Mouse (Mus musculus) hindbrain, embryonic 14.5 days (tissue): Measurements from ENCODE around the gene Efr3b. TPM values are rescaled to one million over a fixed set of nuclear protein-coding genes. Genes with fewer than 3 reads are reported as not detected.
A peak's percentile ranks its signal among the peaks of the same experiment; 100 is the strongest.
"Not testable (repeated sequence)": the region's sequence is repeated elsewhere in the genome, so short reads cannot be mapped to it uniquely, and the experiment has no call there.

Experiments
- ATAC-seq: fragments of 200-750 bp; cut with Nextera tagmentation; 2 replicates; pipeline ENCODE4 v1.8.0; 2017; ENCODE audit warnings: moderate number of reproducible peaks, mild to moderate bottlenecking, moderate TSS enrichment, moderate library complexity; ENCODE audit not compliant: low FRiP score
- DNase-seq: peaks from one replicate; pipeline ENCODE4 v3.0.0-alpha.2; 2015; ENCODE audit warnings: low spot score
- H3K27ac ChIP-seq: fragments of 300-500 bp; sonication (generic); 2 replicates; pipeline ENCODE4 v1.5.1; 2014; ENCODE audit warnings: mild to moderate bottlenecking, moderate library complexity
- H3K27me3 ChIP-seq: fragments of 300-500 bp; sonication (generic); 2 replicates; pipeline ENCODE4 v1.6.1; 2014; ENCODE audit warnings: mild to moderate bottlenecking, low read length, mixed read lengths; ENCODE audit not compliant: control insufficient read depth, insufficient read depth
- H3K36me3 ChIP-seq: fragments of 300-500 bp; sonication (generic); replicated peaks from 2 replicates; pipeline ENCODE4 v1.6.1; 2014; ENCODE audit not compliant: control insufficient read depth, insufficient read depth
- H3K4me1 ChIP-seq: fragments of 300-500 bp; sonication (generic); replicated peaks from 2 replicates; pipeline ENCODE4 v1.6.1; 2014; ENCODE audit warnings: antibody characterized with exemption, low read length, mixed read lengths; ENCODE audit not compliant: control insufficient read depth, insufficient read depth
- H3K4me2 ChIP-seq: fragments of 300-500 bp; sonication (generic); replicated peaks from 2 replicates; pipeline ENCODE4 v1.6.1; 2014; ENCODE audit warnings: mild to moderate bottlenecking, moderate library complexity
- H3K4me3 ChIP-seq: fragments of 300-500 bp; sonication (generic); replicated peaks from 2 replicates; pipeline ENCODE4 v1.5.1; 2014; ENCODE audit warnings: mild to moderate bottlenecking, low read length
- H3K9ac ChIP-seq: fragments of 300-500 bp; sonication (generic); 2 replicates; pipeline ENCODE4 v1.6.1; 2014
- H3K9me3 ChIP-seq: fragments of 300-500 bp; sonication (generic); 2 replicates; pipeline ENCODE4 v1.6.1; 2016; ENCODE audit warnings: low read length; ENCODE audit not compliant: control insufficient read depth
- WGBS: fragments of 180-500 bp; shearing (Covaris S2); extraction: QIAGEN DNeasy Blood & Tissue Kit; methylation state at CpG from one replicate; pipeline ENCODE4 v1.1.7; 2014; 5-methylcytosine and 5-hydroxymethylcytosine counted together
- polyA plus RNA-seq: library from polyadenylated mRNA; unstranded; fragments of >200 nt; fragmentation: Nextera tagmentation; extraction: Ambion mirVana; gene quantifications from 2 replicates; pipeline ENCODE4 v1.2.1, GENCODE M21; 2014

Efr3b gene
- polyA plus RNA-seq, 1 experiment from 2014 or later: 35.9 TPM

DNA sequence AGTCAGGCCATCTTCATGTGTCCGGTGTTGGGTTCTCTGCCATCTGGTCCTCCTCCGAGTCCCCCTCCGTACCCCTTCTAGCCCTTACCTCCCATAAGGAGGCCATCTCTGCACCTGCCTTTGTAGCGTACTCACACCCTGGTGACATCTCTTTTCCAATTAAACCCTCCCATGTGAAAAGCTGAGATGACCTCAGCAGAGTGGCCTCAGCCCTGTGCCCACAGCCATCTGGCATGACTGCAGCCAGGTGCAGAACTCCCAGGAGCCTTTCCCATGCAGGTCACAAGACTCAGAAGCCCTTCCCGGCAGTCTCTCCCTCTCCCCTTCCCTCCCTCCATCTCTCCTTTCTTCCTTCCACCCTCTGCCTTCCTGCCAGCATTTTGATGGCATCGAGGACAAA is 91.2 kb downstream of the Efr3b start:
- no peak overlapping the region for H3K27ac ChIP-seq
- H3K9me3 ChIP-seq: no peaks in the 10 kb centered on the region
- no peak overlapping the region for H3K4me3 ChIP-seq
- WGBS: 62% methylated on average over 6 of the region's 6 CpGs
- no peak for DNase-seq
- H3K27me3 ChIP-seq: no peaks in the 10 kb centered on the region
- no peak overlapping the region for H3K9ac ChIP-seq
- peaks cover 5% of the 10 kb centered on the region; the same call in 1 of the 2 replicates for H3K4me1 ChIP-seq
- no peaks in the 10 kb centered on the region for H3K36me3 ChIP-seq
- no peak for ATAC-seq
- H3K4me2 ChIP-seq: no peak overlapping the region

DNA sequence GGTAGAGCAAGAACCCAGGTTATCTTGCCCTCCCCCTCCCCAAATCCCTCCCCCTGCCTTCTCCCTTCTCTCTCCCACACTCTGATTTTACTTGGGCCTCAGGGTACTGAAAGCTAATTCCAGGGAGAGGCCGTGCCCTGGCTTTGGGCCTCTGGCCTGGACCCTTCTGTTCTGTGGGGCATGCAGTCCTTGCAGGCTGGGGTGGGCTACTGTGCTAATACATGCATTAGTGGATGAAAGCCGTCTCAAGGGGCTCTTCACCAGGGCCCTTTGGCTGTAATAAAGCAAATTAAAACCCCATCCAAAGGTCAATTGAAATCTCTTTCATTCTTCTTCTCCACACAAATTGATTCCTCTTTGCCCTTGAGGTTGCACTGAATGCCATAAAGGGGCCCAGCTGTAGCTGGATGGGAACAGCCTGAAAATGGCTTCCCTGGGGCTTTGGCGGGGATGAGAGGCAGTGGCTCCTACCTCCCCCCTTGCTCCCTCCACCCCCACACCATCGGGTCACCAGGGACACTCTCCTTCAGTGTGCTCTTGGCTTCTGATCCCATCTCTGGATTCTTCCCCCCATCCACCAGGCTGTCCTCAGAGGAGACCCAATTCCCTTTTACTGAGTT is 94.2 kb downstream of the Efr3b start:
- Histone ChIP-seq H3K9ac (no peak overlapping the region), H3K36me3 (no peaks in the 10 kb centered on the region)
- no peak for DNase-seq

DNA sequence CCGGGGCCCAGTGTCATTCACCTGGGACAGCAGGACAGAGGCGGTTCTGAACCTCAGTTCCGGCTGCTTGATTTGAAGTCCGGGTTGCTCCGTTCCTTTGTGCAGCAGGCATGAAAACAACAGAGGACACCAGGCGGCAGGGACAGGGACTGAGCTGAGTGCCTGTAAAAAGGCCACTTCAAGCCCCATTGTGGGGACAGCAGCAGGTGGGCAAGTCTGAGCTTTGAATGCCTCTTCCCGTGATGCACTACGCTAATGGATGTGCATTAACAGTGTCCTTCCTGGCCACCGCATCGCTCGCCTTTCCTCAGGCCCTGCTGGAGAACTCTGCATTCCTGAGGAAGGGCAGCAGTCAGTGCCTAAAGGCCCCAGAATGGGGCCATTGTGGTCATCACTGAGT is 96.7 kb downstream of the Efr3b start:
- peaks cover 3% of the 10 kb centered on the region; the same call in 1 of the 2 replicates for H3K4me1 ChIP-seq
- H3K27ac ChIP-seq: no peak overlapping the region
- no peak overlapping the region for H3K4me3 ChIP-seq
- H3K9me3 ChIP-seq: no peaks in the 10 kb centered on the region
- no peak for ATAC-seq
- 9% methylated on average over 11 of the region's 11 CpGs for WGBS
- no peak overlapping the region for H3K9ac ChIP-seq
- H3K36me3 ChIP-seq: no peaks in the 10 kb centered on the region
- no peak overlapping the region for H3K4me2 ChIP-seq
- no peak for DNase-seq
- no peaks in the 10 kb centered on the region for H3K27me3 ChIP-seq

More for the DNA sequence above, 94.2 kb downstream of the Efr3b start:
- Histone ChIP-seq H3K27me3 (no peaks in the 10 kb centered on the region), H3K4me3 (no peak overlapping the region), H3K4me2 (no peak overlapping the region), H3K4me1 (peaks cover 5% of the 10 kb centered on the region; the same call in 1 of the 2 replicates), H3K9me3 (no peaks in the 10 kb centered on the region), H3K27ac (no peak overlapping the region)
- WGBS: 24% methylated on average over 4 of the region's 4 CpGs
- no peak for ATAC-seq

DNA sequence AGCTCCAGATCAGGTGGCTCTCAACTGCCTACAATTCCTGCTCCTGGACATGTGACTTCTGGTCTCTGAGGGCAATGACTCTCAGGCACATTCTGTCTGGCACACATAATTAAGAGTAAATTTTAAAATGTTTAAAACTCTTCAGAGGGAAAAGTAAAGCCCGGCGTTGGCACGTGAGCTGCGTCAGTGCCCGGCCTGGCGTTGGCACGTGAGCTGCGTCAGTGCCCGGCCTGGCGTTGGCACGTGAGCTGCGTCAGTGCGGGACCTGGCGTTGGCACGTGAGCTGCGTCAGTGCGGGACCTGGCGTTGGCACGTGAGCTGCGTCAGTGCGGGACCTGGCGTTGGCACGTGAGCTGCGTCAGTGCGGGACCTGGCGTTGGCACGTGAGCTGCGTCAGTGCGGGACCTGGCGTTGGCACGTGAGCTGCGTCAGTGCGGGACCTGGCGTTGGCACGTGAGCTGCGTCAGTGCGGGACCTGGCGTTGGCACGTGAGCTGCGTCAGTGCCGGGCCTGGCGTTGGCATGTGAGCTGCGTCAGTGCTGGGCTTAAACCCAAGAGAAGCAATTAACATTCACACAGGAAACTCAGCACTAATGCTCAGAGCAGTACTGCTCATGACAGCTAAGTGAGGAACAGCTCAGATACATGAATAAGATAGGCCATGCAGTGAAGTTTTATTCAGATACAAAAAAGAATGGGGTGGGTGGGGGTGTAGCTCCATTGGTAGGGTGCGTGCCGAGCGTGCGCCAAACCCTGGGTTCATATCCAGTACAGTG is 108.4 kb downstream of the Efr3b start:
- H3K27me3 ChIP-seq, H3K4me3 ChIP-seq, H3K9me3 ChIP-seq, H3K27ac ChIP-seq, DNase-seq, H3K4me1 ChIP-seq, ATAC-seq, H3K4me2 ChIP-seq, H3K36me3 ChIP-seq, H3K9ac ChIP-seq: not testable (repeated sequence)
- WGBS: 92% methylated on average over 32 of the region's 47 CpGs

DNA sequence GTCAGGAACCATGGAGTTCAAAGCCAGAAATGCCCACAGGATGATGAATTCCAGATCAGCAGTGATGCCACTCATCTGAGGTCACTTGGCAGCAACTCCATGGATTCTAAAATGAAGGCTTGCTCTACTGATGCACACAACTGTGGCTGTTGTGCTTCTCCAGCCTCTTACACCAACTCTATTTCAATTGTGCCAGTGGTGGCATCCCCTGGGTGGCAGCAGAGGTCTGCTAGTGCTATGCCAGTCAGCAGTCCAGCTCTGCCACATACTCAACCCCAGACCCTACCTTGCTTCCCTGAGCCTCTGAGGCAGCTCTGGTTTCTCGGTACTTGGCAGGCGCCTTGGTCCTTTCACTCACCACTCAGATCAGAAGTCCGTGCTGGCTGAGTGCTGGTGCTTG is 109.9 kb downstream of the Efr3b start:
- Histone ChIP-seq H3K4me3 (no peak overlapping the region), H3K4me2 (no peak overlapping the region), H3K9me3 (no peaks in the 10 kb centered on the region), H3K36me3 (no peaks in the 10 kb centered on the region), H3K27ac (no peak overlapping the region), H3K9ac (no peak overlapping the region), H3K4me1 (no peaks in the 10 kb centered on the region), H3K27me3 (no peaks in the 10 kb centered on the region)
- 77% methylated on average over 3 of the region's 3 CpGs for WGBS
- ATAC-seq (no peak), DNase-seq (no peak)

DNA sequence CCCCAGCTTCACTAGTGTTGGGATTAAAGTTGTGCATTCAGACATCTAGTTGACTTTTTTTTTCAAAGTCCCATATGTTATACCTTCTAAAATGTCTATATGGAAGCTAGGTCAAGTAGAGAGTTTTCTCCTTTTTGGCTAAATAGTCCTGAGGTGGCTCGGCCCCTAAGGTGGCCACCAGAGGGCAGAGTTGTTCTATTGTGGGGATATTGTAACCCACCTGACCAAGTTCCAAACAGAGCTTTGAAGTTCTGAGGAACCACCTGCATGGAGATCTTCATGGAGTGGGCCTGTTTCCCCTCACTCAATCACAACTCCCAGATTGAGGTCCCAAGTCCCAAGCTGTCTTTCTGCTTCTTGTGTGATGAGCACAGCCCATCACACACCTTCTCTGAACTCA is 112.6 kb downstream of the Efr3b start:
- ATAC-seq (no peak), DNase-seq (peak; percentile 86)
- H3K4me3 ChIP-seq: no peak overlapping the region
- peaks cover 6% of the 10 kb centered on the region; the same call in 1 of the 2 replicates for H3K4me1 ChIP-seq
- WGBS: 3% methylated on average over 1 of the region's 1 CpGs
- no peaks in the 10 kb centered on the region for H3K9me3 ChIP-seq
- no peak overlapping the region for H3K4me2 ChIP-seq
- no peak overlapping the region for H3K9ac ChIP-seq
- H3K36me3 ChIP-seq: no peaks in the 10 kb centered on the region
- no peaks in the 10 kb centered on the region for H3K27me3 ChIP-seq
- no peak overlapping the region for H3K27ac ChIP-seq

DNA sequence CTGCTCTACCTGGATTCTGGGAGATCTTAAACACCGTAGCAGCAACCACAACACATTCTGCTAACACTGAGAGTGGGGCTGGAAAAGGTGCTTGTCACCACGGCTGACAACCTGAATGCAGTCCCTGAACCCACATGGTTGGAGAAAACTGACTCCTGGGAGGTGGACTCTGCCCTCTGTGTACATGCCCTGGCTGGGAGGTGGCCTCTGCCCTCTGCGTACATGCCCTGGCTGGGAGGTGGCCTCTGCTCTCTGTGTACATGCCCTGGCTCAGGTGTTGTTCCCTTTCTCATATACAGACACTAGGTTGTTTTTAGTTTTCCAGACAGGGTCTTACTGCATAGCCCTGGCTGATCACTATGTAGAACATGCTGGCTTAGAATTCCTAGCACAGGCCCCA is 119.3 kb downstream of the Efr3b start:
- 88% methylated on average over 3 of the region's 3 CpGs for WGBS
- Histone ChIP-seq H3K4me2 (no peak overlapping the region), H3K4me1 (peaks cover 7% of the 10 kb centered on the region; the same call in 1 of the 2 replicates), H3K4me3 (no peak overlapping the region), H3K9me3 (no peaks in the 10 kb centered on the region), H3K36me3 (peaks cover 5% of the 10 kb centered on the region; the same call in 1 of the 2 replicates), H3K9ac (no peak overlapping the region), H3K27ac (no peak overlapping the region), H3K27me3 (no peaks in the 10 kb centered on the region)
- ATAC-seq: no peak
- no peak for DNase-seq

DNA sequence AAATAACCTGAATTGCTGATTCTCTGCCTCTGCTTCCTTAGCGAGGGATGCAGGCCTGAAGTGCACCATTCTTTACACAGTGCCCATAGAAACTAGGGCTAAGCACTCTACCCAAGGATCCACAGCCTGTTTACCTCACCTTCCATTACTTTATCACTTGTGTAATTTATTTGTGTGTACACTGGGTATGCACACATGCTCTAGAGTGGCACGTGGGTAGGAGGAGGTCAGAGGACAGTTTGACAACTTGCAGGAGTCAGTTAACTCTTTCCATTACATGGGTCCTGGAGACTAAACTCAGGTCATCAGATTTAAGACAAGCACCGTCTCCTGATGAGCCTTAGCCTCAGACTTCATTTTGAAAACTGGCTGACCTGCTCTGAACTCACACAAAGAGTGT is 120.1 kb downstream of the Efr3b start:
- DNase-seq (no peak), ATAC-seq (no peak)
- Histone ChIP-seq H3K27ac (no peak overlapping the region), H3K4me2 (no peak overlapping the region), H3K9ac (no peak overlapping the region), H3K36me3 (peaks cover 6% of the 10 kb centered on the region; the same call in 1 of the 2 replicates), H3K9me3 (no peaks in the 10 kb centered on the region), H3K27me3 (no peaks in the 10 kb centered on the region), H3K4me3 (no peak overlapping the region), H3K4me1 (peaks cover 7% of the 10 kb centered on the region; the same call in 1 of the 2 replicates)
- 70% methylated on average over 3 of the region's 3 CpGs for WGBS

DNA sequence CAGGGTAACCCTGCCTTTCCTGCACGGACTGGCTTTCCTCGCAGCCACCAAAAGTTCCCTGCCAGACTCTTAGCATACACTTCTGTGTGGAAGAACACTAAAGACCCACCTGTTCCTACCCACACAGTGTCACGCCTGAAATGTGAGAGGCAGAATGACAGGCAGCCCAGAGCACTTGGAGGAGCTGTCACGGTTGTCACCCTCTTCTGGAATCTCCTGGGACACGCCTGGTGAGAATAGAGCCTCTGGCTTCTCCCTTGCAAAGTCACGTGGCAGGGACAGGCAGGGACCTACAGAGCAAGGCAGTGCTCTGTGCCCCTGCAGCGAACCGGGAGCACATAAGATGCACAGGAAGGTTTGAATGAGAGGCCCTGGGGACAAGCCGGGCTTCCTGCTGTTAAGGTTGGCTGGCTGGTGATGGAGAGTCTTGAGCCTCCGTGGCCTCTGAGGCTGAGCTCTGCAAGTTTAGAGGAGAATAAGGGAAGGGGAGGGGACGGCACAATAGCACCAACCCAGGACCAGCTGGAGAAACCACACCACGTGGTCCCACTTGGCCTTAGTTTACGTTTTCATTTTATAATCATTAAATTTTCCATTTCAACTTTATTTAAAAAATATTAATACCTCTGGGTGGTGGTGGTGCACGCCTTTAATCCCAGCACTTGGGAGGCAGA is 120.9 kb downstream of the Efr3b start:
- no peak overlapping the region for H3K4me3 ChIP-seq
- peaks cover 6% of the 10 kb centered on the region; the same call in 1 of the 2 replicates for H3K36me3 ChIP-seq
- ATAC-seq (peak; percentile 64; the same call in 1 of the 2 replicates), DNase-seq (no peak)
- H3K27ac ChIP-seq: no peak overlapping the region
- H3K9ac ChIP-seq: no peak overlapping the region
- H3K27me3 ChIP-seq: no peaks in the 10 kb centered on the region
- peaks cover 7% of the 10 kb centered on the region; the same call in 1 of the 2 replicates for H3K4me1 ChIP-seq
- 17% methylated on average over 14 of the region's 14 CpGs for WGBS
- no peak overlapping the region for H3K4me2 ChIP-seq
- H3K9me3 ChIP-seq: no peaks in the 10 kb centered on the region
